Comparison of ENCODE assay signal across 18 mouse cellular contexts in the genomic region with DNA sequence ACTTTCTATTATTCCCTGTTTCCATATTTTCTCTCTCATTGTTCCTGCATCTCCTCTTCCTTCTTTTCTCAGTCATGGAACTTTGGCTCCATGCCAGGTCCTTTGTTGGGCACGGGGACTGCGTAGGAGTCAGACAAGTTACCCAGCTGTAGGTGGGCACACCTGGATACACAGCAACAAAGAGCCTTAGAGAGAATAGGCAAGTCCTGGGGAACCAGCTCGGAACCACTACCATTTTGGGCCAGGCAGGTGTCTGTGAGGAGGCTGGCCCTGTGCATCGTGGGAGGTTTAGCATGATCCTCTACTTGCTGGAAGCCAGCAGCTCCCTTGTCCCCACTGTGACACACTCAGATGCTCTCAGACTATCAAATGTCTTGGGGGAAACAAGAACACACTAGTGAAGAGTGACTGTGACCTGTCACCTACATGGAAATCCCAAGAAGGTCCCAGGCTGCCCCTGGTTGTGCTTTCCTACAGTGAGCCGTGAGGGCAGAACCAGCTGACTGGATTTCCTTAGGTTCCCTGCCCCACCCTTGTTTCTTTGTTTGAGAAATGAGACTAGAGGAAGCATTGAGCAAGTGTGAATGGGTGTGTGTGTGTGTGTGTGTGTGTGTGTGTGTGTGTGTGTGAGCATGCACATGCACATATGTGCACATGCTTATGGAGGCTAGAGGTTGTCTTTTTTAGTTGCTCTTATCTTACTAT.
A peak's percentile ranks its signal among the peaks of the same experiment; 100 is the strongest.
DNase-seq lines count a peak whose midpoint lies in the region; ATAC-seq and TF ChIP-seq lines count a peak whose summit lies in the region.
"Had no signal": no experiment of that assay in that cellular context is flagged by ENCODE, and none has a peak within 500 bp of the region (broad histone marks: within the 10 kb centered on the region; RNA-seq: fewer than 3 reads in every experiment).

No protein-coding gene starts in this region.

- no peak for TF ChIP-seq CTCF in intestine, postnatal 0 days (IDR thresholded peaks at IDR 0.05; ENCODE audit: low read depth)
- no peak for TF ChIP-seq CTCF in lung, postnatal 0 days (IDR thresholded peaks at IDR 0.05)

- peak; percentile 30 for DNase-seq in lung, postnatal 0 days (ENCODE audit: low spot score)
- no peak for DNase-seq in lung, postnatal 14 days
- DNase-seq in limb, embryonic 10.5 days (ENCODE audit: low spot score), result no peak
- DNase-seq: adrenal gland, adult 2 months; cerebellum, adult 11-12 months; cerebellum, postnatal 25 days; embryo, embryonic 11 days; gastrocnemius, postnatal 14 days; kidney, postnatal 10 days; lung, postnatal 10 days; right cerebral cortex, postnatal 4 days; thymus, postnatal 36 days had no signal

- no peaks in the 10 kb centered on the region for H3K9me3 ChIP-seq in intestine, postnatal 0 days (ENCODE audit: control insufficient read depth)
- no peaks in the 10 kb centered on the region for H3K9me3 ChIP-seq in intestine, embryonic 16.5 days (ENCODE audit: control insufficient read depth, low read length)
- no peaks in the 10 kb centered on the region for H3K9me3 ChIP-seq in lung, postnatal 0 days (ENCODE audit: low read length)
- no peaks in the 10 kb centered on the region for H3K9me3 ChIP-seq in stomach, embryonic 16.5 days (replicated peaks; ENCODE audit: control insufficient read depth, low read length)
- no peaks in the 10 kb centered on the region for H3K9me3 ChIP-seq in limb, embryonic 10.5 days (replicated peaks)
- H3K9me3 ChIP-seq: hindbrain, embryonic 13.5 days had no signal

- no peaks in the 10 kb centered on the region for H3K36me3 ChIP-seq in intestine, postnatal 0 days (ENCODE audit: control insufficient read depth, insufficient read depth)
- H3K36me3 ChIP-seq in intestine, embryonic 16.5 days (ENCODE audit: control insufficient read depth, insufficient read depth, low read length), result no peaks in the 10 kb centered on the region
- H3K36me3 ChIP-seq in lung, postnatal 0 days (ENCODE audit: insufficient read depth, low read length), result no peaks in the 10 kb centered on the region
- no peaks in the 10 kb centered on the region for H3K36me3 ChIP-seq in stomach, embryonic 16.5 days (ENCODE audit: control insufficient read depth, insufficient read depth, low read length)
- H3K36me3 ChIP-seq in limb, embryonic 10.5 days, result no peaks in the 10 kb centered on the region
- H3K36me3 ChIP-seq: hindbrain, embryonic 13.5 days had no signal

- peak; percentile 52 for ATAC-seq in intestine, postnatal 0 days
- ATAC-seq in intestine, embryonic 16.5 days, result no peak
- peak; percentile 54; the same call in 1 of the 2 replicates for ATAC-seq in lung, postnatal 0 days
- peak; percentile 42 for ATAC-seq in granulocyte monocyte progenitor cell, adult 5-6 weeks (replicated peaks; ENCODE audit: poor library complexity, severe bottlenecking)
- peak; percentile 66 for ATAC-seq in stomach, embryonic 16.5 days (ENCODE audit: insufficient read depth, low FRiP score)
- ATAC-seq: inflammation-experienced regulatory T-cells, adult 6 months had no signal

- H3K27ac ChIP-seq in intestine, postnatal 0 days (ENCODE audit: low read depth, low read length), result no peak overlapping the region
- H3K27ac ChIP-seq in intestine, embryonic 16.5 days (ENCODE audit: low read length), result no peak overlapping the region
- H3K27ac ChIP-seq in lung, postnatal 0 days (ENCODE audit: low read length), result no peak overlapping the region
- H3K27ac ChIP-seq in stomach, embryonic 16.5 days (ENCODE audit: low read length), result no peak overlapping the region; the same call in 1 of the 2 replicates
- no peak overlapping the region for H3K27ac ChIP-seq in limb, embryonic 10.5 days
- H3K27ac ChIP-seq: hindbrain, embryonic 13.5 days had no signal

- no peaks in the 10 kb centered on the region for H3K27me3 ChIP-seq in intestine, postnatal 0 days (replicated peaks; ENCODE audit: control insufficient read depth, insufficient read depth, low read length)
- no peaks in the 10 kb centered on the region for H3K27me3 ChIP-seq in intestine, embryonic 16.5 days (replicated peaks; ENCODE audit: control insufficient read depth, insufficient read depth, low read length)
- H3K27me3 ChIP-seq in lung, postnatal 0 days (replicated peaks; ENCODE audit: insufficient read depth, low read length), result no peaks in the 10 kb centered on the region
- H3K27me3 ChIP-seq in stomach, embryonic 16.5 days (ENCODE audit: control insufficient read depth, insufficient read depth, low read length), result no peaks in the 10 kb centered on the region
- H3K27me3 ChIP-seq in limb, embryonic 10.5 days (ENCODE audit: low read depth, poor library complexity, severe bottlenecking), result no peaks in the 10 kb centered on the region
- H3K27me3 ChIP-seq: hindbrain, embryonic 13.5 days had no signal

- WGBS in intestine, postnatal 0 days, result 58% methylated on average over 5 of the region's 5 CpGs
- WGBS in intestine, embryonic 16.5 days, result 79% methylated on average over 5 of the region's 5 CpGs
- WGBS in lung, postnatal 0 days, result 59% methylated on average over 5 of the region's 5 CpGs
- 69% methylated on average over 5 of the region's 5 CpGs for WGBS in stomach, embryonic 16.5 days
- WGBS in limb, embryonic 10.5 days, result 93% methylated on average over 5 of the region's 5 CpGs

- H3K4me3 ChIP-seq in intestine, postnatal 0 days (ENCODE audit: low read depth, low read length), result no peak overlapping the region
- no peak overlapping the region for H3K4me3 ChIP-seq in intestine, embryonic 16.5 days (ENCODE audit: low read length)
- no peak overlapping the region for H3K4me3 ChIP-seq in lung, postnatal 0 days (ENCODE audit: low read depth, low read length)
- H3K4me3 ChIP-seq in stomach, embryonic 16.5 days (replicated peaks; ENCODE audit: low read length), result no peak overlapping the region
- H3K4me3 ChIP-seq in limb, embryonic 10.5 days, result no peak overlapping the region
- H3K4me3 ChIP-seq: hindbrain, embryonic 13.5 days had no signal

- no peak overlapping the region for H3K4me2 ChIP-seq in intestine, postnatal 0 days (replicated peaks; ENCODE audit: low read depth)
- H3K4me2 ChIP-seq in intestine, embryonic 16.5 days (ENCODE audit: low read depth, low read length), result no peak overlapping the region
- no peak overlapping the region for H3K4me2 ChIP-seq in lung, postnatal 0 days (replicated peaks; ENCODE audit: low read depth, low read length)
- H3K4me2 ChIP-seq in stomach, embryonic 16.5 days (ENCODE audit: low read depth, low read length), result no peak overlapping the region
- H3K4me2 ChIP-seq: hindbrain, embryonic 13.5 days had no signal

- no peak overlapping the region for H3K9ac ChIP-seq in intestine, postnatal 0 days (ENCODE audit: low read depth, low read length)
- no peak overlapping the region for H3K9ac ChIP-seq in intestine, embryonic 16.5 days (ENCODE audit: low read depth, low read length)
- no peak overlapping the region for H3K9ac ChIP-seq in lung, postnatal 0 days (replicated peaks; ENCODE audit: low read depth)
- no peak overlapping the region for H3K9ac ChIP-seq in stomach, embryonic 16.5 days (ENCODE audit: low read length)
- H3K9ac ChIP-seq: hindbrain, embryonic 13.5 days had no signal

- TF ChIP-seq EP300 in lung, postnatal 0 days (IDR thresholded peaks at IDR 0.05), result peak; percentile 45; the same call in 1 of the 2 replicates

- no peaks in the 10 kb centered on the region; the same call in 1 of the 2 replicates for H3K4me1 ChIP-seq in intestine, postnatal 0 days (replicated peaks; ENCODE audit: control insufficient read depth, insufficient read depth, low read length)
- peaks cover 7% of the 10 kb centered on the region for H3K4me1 ChIP-seq in intestine, embryonic 16.5 days (ENCODE audit: control insufficient read depth, insufficient read depth, low read length)
- H3K4me1 ChIP-seq in lung, postnatal 0 days (ENCODE audit: insufficient read depth, low read depth, low read length), result no peaks in the 10 kb centered on the region
- H3K4me1 ChIP-seq in stomach, embryonic 16.5 days (ENCODE audit: control insufficient read depth, insufficient read depth, low read length), result no peaks in the 10 kb centered on the region
- H3K4me1 ChIP-seq in limb, embryonic 10.5 days, result peaks cover 5% of the 10 kb centered on the region
- H3K4me1 ChIP-seq: hindbrain, embryonic 13.5 days had no signal
